Mouse (Mus musculus) naive thymus-derived CD4-positive, alpha-beta T cell, adult 2 months (primary cell): Measurements from ENCODE around the gene Grxcr1.

ENCODE experiments used
- DNase-seq: peaks from one replicate; pipeline ENCODE4 v3.0.0-alpha.2; 2011; ENCODE audit warnings: low read depth

The Grxcr1 gene

DNA sequence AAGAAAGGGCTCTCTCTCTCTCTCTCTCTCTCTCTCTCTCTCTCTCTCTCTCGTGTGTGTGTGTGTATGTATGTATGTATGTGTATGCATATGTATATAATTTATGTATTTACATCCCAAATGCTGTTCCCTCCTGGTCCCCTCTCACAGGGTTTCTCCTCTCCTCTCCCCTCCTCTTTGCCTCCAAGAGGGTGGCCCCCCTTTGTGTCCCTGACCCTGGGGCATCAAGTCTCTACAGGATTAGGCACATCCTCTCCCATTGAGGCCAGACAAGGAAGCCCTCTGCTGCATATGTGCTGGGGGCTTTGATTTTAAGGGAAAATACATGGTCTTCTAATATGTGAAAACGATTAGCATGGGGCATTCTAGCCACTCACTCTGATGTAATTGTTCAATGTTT is 61.5 kb downstream of the Grxcr1 start:
- DNase-seq = no peak

GRCm38 (mm10) chr5:68097665-68098624 is 66.3 kb downstream of the Grxcr1 start:
- DNase-seq = no peak

- no peak for DNase-seq
Observed at GRCm38 (mm10) chr5:68112430-68113036, 80.9 kb downstream of the Grxcr1 start.

GRCm38 (mm10) chr5:68120880-68121279 is 89.2 kb downstream of the Grxcr1 start:
- no peak for DNase-seq

DNA sequence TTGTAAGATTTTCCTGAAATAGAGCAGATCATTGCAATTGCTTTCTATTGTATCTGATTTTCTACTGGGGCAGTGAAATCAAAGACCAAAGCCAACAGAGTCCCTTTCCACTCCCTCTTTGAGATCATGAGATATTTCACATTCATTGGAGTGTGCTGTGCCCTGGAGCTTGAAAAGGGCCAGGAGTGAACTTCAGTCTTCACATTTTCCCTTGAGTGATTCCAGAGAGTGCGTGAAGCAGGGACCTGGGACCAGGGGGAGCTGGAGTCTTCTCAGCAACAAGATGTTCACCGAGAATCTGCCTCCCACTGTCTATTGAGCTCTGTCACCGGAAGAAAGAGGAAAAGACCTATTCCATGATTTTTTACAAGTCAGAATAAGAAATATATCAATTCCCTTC is 91.2 kb downstream of the Grxcr1 start:
- DNase-seq = no peak

GRCm38 (mm10) chr5:68125478-68125877 is 93.8 kb downstream of the Grxcr1 start:
- DNase-seq = no peak

- no peak for DNase-seq
Observed at GRCm38 (mm10) chr5:68128421-68128820, 96.8 kb downstream of the Grxcr1 start.

GRCm38 (mm10) chr5:68128821-68129608 is 97.4 kb downstream of the Grxcr1 start:
- no peak for DNase-seq

DNA sequence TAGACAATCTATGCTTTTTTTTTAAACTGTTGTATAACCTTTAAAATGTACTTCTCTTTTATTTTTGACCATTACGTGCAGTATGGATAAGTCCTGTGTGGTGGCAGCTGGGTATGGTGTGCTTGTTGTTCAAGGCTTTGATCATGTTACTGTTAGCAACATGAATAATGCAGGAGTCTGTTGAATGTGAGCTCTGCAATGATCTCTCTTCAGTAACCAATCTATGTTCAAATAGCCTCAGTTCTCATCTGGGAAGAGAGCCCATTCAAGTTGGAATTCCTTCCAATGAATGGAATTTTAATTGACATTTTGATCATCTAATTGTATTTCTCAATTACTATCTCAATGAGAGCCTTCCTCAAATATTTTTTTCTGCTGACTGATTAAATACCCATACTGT is 115.2 kb downstream of the Grxcr1 start:
- no peak for DNase-seq

DNA sequence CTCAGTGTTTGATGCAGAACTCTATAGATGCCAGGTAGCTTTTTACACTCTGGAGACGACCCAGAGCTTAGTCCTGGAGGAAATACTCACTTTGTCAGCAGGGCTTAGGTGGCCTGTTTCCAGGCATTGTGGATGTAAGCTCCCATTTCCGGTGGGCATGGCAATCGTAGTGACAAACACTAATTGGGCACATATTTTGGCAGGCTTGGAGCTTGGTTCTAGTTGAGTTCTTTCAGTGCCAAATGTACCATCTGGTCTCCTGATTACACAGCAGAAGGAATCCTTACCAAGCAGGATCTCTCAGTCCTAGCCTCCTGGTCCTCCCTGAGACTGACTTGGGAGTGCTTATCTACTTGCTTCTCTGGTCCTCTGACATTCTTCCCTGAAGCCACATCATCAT is 118.3 kb downstream of the Grxcr1 start:
- DNase-seq = no peak

DNA sequence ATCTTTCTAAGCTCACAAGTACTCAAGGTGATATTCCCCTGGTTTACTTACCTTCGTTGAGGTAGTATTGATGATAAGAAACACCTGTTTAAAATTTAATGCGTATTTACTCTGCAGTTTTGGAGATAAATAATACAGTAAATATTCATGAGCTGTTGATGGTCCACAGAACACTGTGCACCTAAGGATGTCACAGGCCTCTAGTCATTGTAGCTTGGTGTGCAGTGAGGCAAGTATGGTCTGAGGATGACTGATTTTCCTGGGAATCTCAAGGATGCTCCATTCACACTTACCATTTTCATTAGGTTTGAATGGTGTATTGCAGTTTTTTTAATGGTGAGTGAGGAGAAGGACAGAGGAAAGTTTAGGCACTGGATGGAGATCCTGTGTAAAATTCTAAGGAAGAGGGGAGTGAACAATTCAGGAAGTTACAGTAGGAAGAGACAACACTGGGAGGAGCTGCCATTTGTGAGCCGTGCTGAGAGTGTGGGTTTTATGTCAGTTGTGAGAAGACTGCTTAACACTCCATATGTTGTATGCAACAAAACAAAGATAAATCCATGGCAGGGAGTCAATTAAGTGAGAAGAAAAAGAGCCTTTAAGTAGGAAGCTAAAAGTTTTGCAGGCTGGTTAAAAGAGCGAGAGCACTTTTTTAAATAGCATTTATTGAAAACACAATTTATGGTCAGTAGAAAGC is 118.9 kb downstream of the Grxcr1 start:
- no peak for DNase-seq

DNA sequence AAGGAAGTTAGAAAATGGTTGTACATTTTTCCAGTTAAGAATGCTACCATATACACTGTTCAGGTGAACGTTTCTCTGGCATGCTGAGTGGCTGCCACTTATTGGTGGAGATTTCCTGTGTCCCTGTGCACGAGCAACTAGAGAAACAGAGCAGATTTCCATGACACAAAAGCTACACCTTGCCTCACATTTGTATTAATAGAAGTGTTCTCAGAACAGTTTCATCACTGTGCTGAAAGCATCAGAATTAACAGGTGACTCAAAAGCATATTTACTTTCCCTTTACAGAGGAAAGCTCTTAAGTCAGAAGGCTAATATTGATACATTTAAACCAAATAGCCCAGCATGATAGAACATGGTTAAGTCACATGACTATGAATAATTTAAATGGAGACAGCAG is 130.9 kb downstream of the Grxcr1 start:
- no peak for DNase-seq

DNA sequence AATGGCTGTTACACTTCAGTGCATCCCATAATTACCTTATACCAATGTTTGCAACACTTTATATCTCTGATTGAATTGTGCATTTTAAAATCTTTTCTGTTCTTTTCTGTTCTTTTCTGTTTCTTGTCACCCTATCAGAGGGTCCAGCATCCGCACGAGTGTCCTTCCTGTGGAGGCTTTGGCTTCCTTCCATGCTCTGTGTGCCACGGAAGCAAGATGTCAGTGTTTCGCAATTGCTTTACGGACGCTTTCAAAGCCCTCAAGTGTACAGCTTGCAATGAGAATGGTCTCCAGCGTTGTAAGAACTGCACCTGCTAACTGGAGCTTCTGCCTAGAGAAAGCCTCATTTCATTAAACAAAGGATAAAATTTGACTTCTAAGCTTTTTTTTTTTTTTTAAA is 134.3 kb downstream of the Grxcr1 start:
- no peak for DNase-seq
